Mouse (Mus musculus): Measurements from ENCODE around the gene Baz2b. TPM values are rescaled to one million over a fixed set of nuclear protein-coding genes. Genes with fewer than 3 reads are reported as not detected.
A peak's percentile ranks its signal among the peaks of the same experiment; 100 is the strongest.

The Baz2b gene
- polyA plus RNA-seq, 1 experiment from 2014 or later: 22.1 TPM

DNA sequence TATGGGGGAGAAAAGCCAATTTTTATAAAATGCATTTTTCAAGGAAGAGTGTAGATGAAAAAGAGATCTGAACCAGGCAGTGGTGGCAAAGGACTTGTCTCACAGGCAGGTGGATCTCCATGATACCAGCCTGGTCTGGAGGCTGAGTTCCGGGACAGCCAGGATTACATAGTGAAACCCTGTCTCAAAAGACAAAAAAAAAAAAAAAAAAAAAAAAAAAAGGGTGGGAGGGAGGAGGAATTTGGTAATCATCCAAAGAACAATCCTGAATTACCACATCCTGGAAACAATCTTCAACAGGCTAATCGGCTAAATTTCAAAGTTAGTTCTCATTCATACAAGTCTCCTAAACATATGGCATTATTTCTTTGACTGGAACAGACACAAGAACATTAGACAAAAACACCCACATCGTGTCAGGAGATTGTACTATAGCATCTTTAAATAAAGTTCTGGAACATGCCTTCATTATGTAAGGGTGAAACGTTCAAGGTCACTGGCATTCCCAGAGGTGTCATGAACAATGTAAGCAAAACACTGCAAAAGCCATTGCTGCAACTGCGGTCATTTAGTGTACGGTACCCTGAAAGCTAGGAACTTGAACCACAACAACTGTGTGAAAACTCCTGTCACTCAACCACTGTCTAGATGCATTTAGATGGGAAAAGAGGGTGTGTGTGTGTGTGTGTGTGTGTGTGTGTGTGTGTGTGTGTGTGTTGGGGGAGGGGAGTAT lies 230.0 kb downstream of the Baz2b start:
- 74% methylated on average over 6 of the region's 6 CpGs for WGBS (ENCODE audit: insufficient replicate concordance)
- H3K4me2 ChIP-seq: no peak overlapping the region
- no peak overlapping the region for H3K9ac ChIP-seq
- no peaks in the 10 kb centered on the region for H3K9me3 ChIP-seq (replicated peaks)
- peaks cover 21% of the 10 kb centered on the region for H3K36me3 ChIP-seq
- no peak overlapping the region for H3K27ac ChIP-seq
- no peaks in the 10 kb centered on the region for H3K27me3 ChIP-seq (replicated peaks)
- no peak overlapping the region for H3K4me3 ChIP-seq
- peaks cover 9% of the 10 kb centered on the region for H3K4me1 ChIP-seq
- no peak for ATAC-seq

DNA sequence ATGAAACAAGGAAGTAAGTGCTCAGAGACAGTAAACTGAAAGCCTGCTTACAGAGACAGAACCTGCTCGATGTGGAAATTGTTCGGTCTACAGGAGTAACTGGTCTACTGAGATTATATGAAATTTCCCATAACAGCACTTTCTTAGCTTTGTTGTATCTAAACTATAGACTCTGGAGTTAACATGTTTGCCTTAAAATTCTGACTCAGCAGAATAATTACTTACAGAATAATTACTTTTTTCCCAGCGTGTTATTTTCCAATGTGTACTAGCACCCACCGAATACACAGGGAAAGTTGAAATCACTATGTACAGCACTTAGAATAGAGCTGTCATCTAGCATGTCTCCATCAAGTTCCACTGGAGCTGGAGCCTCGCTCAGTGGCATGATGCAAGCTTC lies 233.0 kb downstream of the Baz2b start:
- Histone ChIP-seq H3K9me3 (replicated peaks) (no peaks in the 10 kb centered on the region), H3K4me2 (no peak overlapping the region), H3K4me1 (peaks cover 30% of the 10 kb centered on the region), H3K27ac (no peak overlapping the region), H3K9ac (no peak overlapping the region), H3K4me3 (no peak overlapping the region), H3K36me3 (peaks cover 22% of the 10 kb centered on the region), H3K27me3 (replicated peaks) (no peaks in the 10 kb centered on the region)
- 80% methylated on average over 5 of the region's 5 CpGs for WGBS (ENCODE audit: insufficient replicate concordance)
- ATAC-seq: no peak

DNA sequence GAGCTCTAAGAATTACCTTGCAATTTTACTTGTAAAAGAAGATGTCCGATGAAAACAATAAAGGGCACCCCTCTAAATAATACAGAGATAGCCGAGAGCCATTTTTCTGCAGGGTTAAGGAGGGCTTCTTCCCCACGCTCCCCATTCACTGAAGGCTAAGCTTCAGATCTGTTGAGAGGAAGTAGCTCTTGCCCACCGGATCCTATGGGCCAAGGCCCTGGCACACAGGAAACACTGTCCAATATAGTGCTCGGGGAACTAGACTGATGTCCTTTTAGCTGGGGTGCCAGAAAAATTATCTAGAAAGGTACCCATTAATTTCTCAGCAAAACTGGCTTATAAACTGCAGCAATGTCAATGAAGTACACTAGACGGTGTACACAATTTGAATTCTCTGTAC lies 233.9 kb downstream of the Baz2b start:
- Histone ChIP-seq H3K36me3 (peaks cover 22% of the 10 kb centered on the region), H3K4me3 (no peak overlapping the region), H3K4me1 (peaks cover 30% of the 10 kb centered on the region), H3K27me3 (replicated peaks) (no peaks in the 10 kb centered on the region), H3K4me2 (no peak overlapping the region), H3K9ac (no peak overlapping the region), H3K27ac (no peak overlapping the region), H3K9me3 (replicated peaks) (no peaks in the 10 kb centered on the region)
- ATAC-seq: no peak
- 77% methylated on average over 6 of the region's 6 CpGs for WGBS (ENCODE audit: insufficient replicate concordance)

DNA sequence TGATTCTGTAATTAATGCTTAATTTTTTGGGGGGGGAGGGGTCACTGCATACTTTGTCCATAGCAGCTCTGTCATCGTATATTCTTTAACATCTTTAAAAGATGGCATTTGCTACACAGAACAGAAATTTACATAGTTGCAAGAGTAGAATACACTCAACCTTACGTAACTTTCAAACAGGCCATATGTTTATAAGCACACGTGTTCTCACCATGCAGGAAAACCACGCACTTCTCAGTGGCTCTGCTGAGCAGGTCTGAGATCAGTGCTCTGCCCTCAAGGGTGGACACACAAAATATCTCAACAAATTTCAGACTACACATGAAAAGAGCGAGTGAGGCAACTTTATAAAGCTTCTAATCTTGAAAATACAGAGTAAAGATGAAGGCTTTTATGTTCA lies 235.7 kb downstream of the Baz2b start:
- ATAC-seq: no peak
- peaks cover 25% of the 10 kb centered on the region for H3K36me3 ChIP-seq
- WGBS (ENCODE audit: insufficient replicate concordance): 67% methylated on average over 5 of the region's 5 CpGs
- H3K27me3 ChIP-seq (replicated peaks): no peaks in the 10 kb centered on the region
- no peaks in the 10 kb centered on the region for H3K9me3 ChIP-seq (replicated peaks)
- H3K27ac ChIP-seq: no peak overlapping the region
- no peak overlapping the region for H3K4me2 ChIP-seq
- H3K4me3 ChIP-seq: no peak overlapping the region
- H3K4me1 ChIP-seq: peaks cover 27% of the 10 kb centered on the region
- H3K9ac ChIP-seq: no peak overlapping the region

DNA sequence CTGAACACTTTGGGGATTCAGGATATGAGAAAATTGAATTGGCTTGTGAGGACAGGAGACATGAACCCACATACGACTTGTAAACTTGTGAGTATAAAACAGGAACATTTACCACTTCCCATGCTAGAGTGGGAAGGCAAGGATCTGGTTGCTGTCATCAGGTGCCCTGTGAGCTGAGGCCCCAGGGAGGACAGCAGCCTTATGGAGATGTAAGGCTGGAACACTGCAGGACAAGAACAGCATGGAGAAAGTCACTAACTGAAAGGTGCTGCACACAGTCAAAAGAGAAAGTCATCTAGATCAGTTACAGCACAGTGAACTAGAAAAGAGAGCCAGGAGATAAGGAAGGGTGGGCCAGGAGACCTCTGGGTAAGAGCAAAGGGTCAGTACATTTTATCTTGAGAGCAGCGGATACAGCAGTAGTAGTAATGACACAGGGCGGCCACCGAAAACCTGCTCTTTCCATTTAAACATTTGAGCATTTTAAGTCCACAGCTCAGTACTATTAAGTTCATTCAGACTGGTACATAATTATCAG lies 236.5 kb downstream of the Baz2b start:
- H3K27me3 ChIP-seq (replicated peaks): no peaks in the 10 kb centered on the region
- peaks cover 31% of the 10 kb centered on the region for H3K36me3 ChIP-seq
- ATAC-seq: peak; percentile 73
- peak overlapping the region; percentile 47; the same call in 1 of the 2 replicates for H3K27ac ChIP-seq
- H3K4me1 ChIP-seq: peaks cover 27% of the 10 kb centered on the region
- peak overlapping the region; percentile 19; the same call in 1 of the 2 replicates for H3K9ac ChIP-seq
- no peak overlapping the region for H3K4me3 ChIP-seq
- WGBS (ENCODE audit: insufficient replicate concordance): 34% methylated on average over 4 of the region's 4 CpGs
- peak overlapping the region; percentile 28 for H3K4me2 ChIP-seq
- no peaks in the 10 kb centered on the region for H3K9me3 ChIP-seq (replicated peaks)

DNA sequence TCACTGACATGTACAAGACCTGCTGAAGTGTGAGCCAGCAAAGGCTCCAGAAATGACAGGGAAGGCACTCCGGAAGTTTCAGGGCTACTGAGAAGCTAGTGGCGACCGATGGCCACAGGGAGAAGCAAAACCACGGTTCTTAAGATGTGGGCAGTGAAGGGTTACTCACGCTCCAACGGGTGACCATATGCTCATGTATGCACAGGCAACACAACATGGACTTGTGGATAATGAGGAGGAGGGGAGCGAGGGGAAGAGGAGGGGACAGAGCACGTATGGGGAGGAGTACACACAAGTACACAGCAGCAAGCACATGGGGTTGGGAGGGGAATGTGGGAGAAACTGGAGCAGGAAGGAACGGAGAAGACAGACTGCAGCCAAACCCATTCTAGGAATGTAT lies 239.1 kb downstream of the Baz2b start:
- Histone ChIP-seq H3K27ac (no peak overlapping the region), H3K9ac (no peak overlapping the region), H3K36me3 (peaks cover 31% of the 10 kb centered on the region), H3K9me3 (replicated peaks) (no peaks in the 10 kb centered on the region), H3K4me2 (no peak overlapping the region), H3K27me3 (replicated peaks) (no peaks in the 10 kb centered on the region), H3K4me3 (no peak overlapping the region), H3K4me1 (peaks cover 27% of the 10 kb centered on the region)
- WGBS (ENCODE audit: insufficient replicate concordance): 80% methylated on average over 9 of the region's 9 CpGs
- ATAC-seq: no peak

DNA sequence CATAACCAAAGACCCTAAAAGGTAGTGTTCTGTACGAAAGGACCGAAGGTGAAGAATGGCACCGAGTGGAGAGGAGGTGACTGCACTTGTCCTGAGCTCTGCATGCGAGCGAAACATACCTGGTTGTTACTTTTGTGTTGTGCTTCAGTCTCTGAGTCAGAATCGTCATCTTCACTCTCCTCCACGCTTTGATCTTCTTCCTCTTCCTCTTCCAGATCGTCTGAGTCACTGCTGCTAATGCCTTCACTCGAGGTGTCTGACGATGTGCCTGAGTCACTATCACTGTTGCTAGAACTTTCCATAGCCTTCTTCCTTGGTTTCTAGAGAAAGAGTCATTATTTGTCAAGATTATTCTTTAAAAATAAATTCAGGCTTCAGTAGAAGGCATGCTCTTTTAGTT lies 240.5 kb downstream of the Baz2b start:
- WGBS (ENCODE audit: insufficient replicate concordance): 64% methylated on average over 10 of the region's 10 CpGs
- no peak overlapping the region for H3K27ac ChIP-seq
- peaks cover 23% of the 10 kb centered on the region for H3K36me3 ChIP-seq
- no peaks in the 10 kb centered on the region for H3K9me3 ChIP-seq (replicated peaks)
- H3K4me1 ChIP-seq: peaks cover 17% of the 10 kb centered on the region
- H3K27me3 ChIP-seq (replicated peaks): no peaks in the 10 kb centered on the region
- ATAC-seq: no peak
- H3K4me2 ChIP-seq: no peak overlapping the region
- H3K4me3 ChIP-seq: no peak overlapping the region
- no peak overlapping the region for H3K9ac ChIP-seq

DNA sequence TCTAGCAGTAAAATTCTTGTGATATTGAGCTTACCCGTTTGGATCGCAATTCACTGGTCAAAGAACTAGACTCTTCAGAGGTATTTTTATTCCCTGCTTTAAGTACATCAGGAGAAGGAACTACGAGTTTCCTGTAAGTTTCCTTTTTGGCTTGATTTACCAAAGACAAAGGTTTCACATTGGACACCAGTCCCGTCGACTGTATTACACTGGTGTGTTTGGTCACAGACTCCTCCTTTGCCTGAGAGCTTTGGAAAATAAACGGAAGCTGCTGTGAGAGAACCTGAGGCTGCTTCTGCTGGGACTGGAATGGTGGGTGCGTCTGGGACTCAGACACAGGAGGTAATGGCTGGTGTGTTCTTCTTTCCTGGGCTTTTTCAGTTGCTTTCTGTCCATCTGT lies 241.0 kb downstream of the Baz2b start:
- H3K9ac ChIP-seq: no peak overlapping the region
- WGBS (ENCODE audit: insufficient replicate concordance): 82% methylated on average over 7 of the region's 7 CpGs
- H3K36me3 ChIP-seq: peaks cover 23% of the 10 kb centered on the region

DNA sequence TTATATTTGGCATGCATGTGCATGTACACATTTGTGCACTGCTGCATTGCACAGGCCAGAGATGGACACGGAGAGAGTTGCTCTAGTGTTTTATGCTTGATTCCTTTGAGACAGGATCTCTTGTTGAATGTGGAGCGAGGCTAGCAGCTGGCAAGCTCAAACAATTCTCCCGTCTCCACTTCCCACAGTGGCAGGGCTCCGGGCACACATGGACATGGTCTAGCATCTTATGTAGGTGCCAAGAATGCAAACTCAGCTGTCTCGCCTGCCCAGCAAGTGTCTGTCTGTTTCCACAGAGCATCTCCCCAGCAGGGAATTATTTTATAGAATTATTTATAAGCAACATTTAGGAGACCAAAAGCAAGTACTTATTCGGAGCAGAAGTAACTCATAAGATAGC lies 243.2 kb downstream of the Baz2b start:
- 86% methylated on average over 6 of the region's 6 CpGs for WGBS (ENCODE audit: insufficient replicate concordance)
- H3K36me3 ChIP-seq: peaks cover 35% of the 10 kb centered on the region
- no peak overlapping the region for H3K4me3 ChIP-seq
- H3K4me1 ChIP-seq: no peaks in the 10 kb centered on the region
- ATAC-seq: no peak
- no peaks in the 10 kb centered on the region for H3K9me3 ChIP-seq (replicated peaks)
- H3K9ac ChIP-seq: no peak overlapping the region
- H3K27ac ChIP-seq: no peak overlapping the region
- no peaks in the 10 kb centered on the region for H3K27me3 ChIP-seq (replicated peaks)
- H3K4me2 ChIP-seq: no peak overlapping the region

More for the DNA sequence above, 241.0 kb downstream of the Baz2b start:
- Histone ChIP-seq H3K9me3 (replicated peaks) (no peaks in the 10 kb centered on the region), H3K4me2 (no peak overlapping the region), H3K27me3 (replicated peaks) (no peaks in the 10 kb centered on the region), H3K4me3 (no peak overlapping the region), H3K4me1 (peaks cover 12% of the 10 kb centered on the region), H3K27ac (no peak overlapping the region)
- ATAC-seq: no peak

DNA sequence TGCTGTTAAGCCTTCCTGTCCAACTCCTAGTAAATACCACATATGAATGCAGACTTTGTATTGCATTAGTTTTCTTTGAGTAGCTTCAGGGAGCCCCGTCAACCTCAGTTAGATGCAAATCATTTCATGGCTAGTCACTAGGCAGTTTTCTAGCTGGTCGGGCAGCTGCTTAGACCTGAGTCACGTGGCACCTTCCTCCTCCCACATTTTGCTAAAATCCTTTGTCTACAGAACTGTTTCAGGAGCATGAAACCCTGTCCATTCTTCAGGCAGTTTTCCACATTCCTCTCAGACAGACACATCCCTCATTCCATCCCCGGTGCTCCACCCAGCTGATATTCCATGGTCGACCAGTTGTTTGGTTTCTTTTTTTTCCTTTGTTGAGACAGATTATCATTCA lies 246.6 kb downstream of the Baz2b start:
- Histone ChIP-seq H3K4me1 (no peaks in the 10 kb centered on the region), H3K9me3 (replicated peaks) (no peaks in the 10 kb centered on the region), H3K4me2 (no peak overlapping the region), H3K27me3 (replicated peaks) (no peaks in the 10 kb centered on the region), H3K27ac (no peak overlapping the region), H3K36me3 (peaks cover 41% of the 10 kb centered on the region), H3K4me3 (no peak overlapping the region), H3K9ac (no peak overlapping the region)
- ATAC-seq: no peak
- 68% methylated on average over 5 of the region's 5 CpGs for WGBS (ENCODE audit: insufficient replicate concordance)

DNA sequence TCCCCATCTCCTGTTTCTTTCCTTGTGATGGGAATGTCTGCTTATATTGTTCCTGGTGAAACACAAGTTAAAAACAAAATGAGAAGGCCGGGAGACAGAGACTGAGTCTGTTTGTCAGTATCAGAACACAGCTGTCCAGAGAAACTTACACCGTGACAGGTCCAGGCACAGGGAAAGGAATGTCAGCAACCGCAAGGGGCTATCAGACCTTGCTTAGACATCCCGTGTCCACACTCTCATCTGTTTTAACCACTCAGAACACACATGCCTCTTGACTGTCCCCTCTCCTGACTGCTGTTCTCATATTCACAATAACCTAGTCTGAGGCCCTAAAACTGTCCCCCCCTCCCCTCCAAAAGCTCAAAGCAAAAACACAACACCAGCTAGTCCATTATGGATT lies 247.1 kb downstream of the Baz2b start:
- Histone ChIP-seq H3K4me1 (no peaks in the 10 kb centered on the region), H3K4me2 (no peak overlapping the region), H3K9me3 (replicated peaks) (no peaks in the 10 kb centered on the region), H3K4me3 (no peak overlapping the region), H3K9ac (no peak overlapping the region), H3K27me3 (replicated peaks) (no peaks in the 10 kb centered on the region), H3K36me3 (peaks cover 43% of the 10 kb centered on the region), H3K27ac (no peak overlapping the region)
- ATAC-seq: no peak
- WGBS (ENCODE audit: insufficient replicate concordance): 79% methylated on average over 4 of the region's 4 CpGs

DNA sequence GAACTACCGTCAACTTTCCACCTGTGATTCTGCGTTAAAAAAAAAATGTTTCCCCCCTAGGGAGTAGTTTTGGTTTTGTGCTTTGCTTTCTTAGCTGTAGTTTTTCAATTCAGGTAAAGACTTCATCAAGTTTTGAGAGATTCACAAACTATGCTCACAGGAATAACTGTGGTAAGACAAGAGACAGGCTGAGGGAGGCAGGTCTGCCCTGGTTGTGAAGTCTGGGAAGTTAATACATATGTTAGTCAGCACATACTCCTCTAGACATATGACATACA lies 249.2 kb downstream of the Baz2b start:
- Histone ChIP-seq H3K27me3 (replicated peaks) (no peaks in the 10 kb centered on the region), H3K36me3 (peaks cover 49% of the 10 kb centered on the region), H3K4me2 (no peak overlapping the region), H3K9ac (no peak overlapping the region), H3K4me1 (no peaks in the 10 kb centered on the region), H3K9me3 (replicated peaks) (no peaks in the 10 kb centered on the region), H3K4me3 (no peak overlapping the region), H3K27ac (no peak overlapping the region)
- 81% methylated on average over 2 of the region's 2 CpGs for WGBS (ENCODE audit: insufficient replicate concordance)
- no peak for ATAC-seq

All from liver, embryonic 12.5 days (tissue).